Comparison of ENCODE assay signal across 22 mouse cellular contexts in the genomic region with DNA sequence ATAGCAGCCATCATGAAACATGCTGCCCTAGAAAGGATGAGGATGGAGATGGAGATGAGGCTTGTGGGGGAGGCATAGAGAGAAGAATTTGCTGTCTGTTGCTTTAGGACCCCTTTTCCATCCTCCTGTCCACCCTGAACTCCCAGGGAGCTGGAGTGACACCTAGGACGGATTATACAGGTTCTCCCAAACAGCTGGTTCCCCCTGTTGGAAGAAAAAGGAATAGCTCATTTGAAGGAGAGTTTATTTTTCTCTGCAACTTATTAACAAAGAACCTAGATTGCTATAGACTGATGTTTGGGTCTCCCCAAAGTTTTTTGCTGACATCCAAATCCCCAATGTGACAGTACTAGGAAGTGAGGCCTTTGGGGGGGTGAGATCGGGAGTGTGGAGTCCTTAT. TPM values are rescaled to one million over a fixed set of nuclear protein-coding genes. Genes with fewer than 3 reads are reported as not detected.
DNase-seq lines count a peak whose midpoint lies in the region; ATAC-seq and TF ChIP-seq lines count a peak whose summit lies in the region.
"Had no signal": no experiment of that assay in that cellular context is flagged by ENCODE, and none has a peak within 500 bp of the region (broad histone marks: within the 10 kb centered on the region; RNA-seq: fewer than 3 reads in every experiment).

No protein-coding gene starts in this region.

- TF ChIP-seq POLR2A in kidney, adult 2 months (IDR thresholded peaks at IDR 0.05; ENCODE audit: low read depth, low read length): no peak
- TF ChIP-seq POLR2A in small intestine, adult 2 months (IDR thresholded peaks at IDR 0.05; ENCODE audit: low read depth, low read length): no peak

- no peaks in the 10 kb centered on the region; the same call in 1 of the 2 replicates for H3K4me1 ChIP-seq in kidney, adult 2 months (ENCODE audit: control insufficient read depth, insufficient read depth, low read length)
- no peaks in the 10 kb centered on the region for H3K4me1 ChIP-seq in midbrain, postnatal 0 days (ENCODE audit: insufficient read depth, low read length)
- peaks cover 6% of the 10 kb centered on the region for H3K4me1 ChIP-seq in midbrain, embryonic 11.5 days (ENCODE audit: control insufficient read depth, insufficient read depth, low read length)
- peaks cover 6% of the 10 kb centered on the region; the same call in 1 of the 2 replicates for H3K4me1 ChIP-seq in small intestine, adult 2 months (ENCODE audit: control insufficient read depth, insufficient read depth, insufficient read length, low read length)

- H3K4me3 ChIP-seq in kidney, adult 2 months (ENCODE audit: insufficient read depth, low read depth, low read length): no peak overlapping the region
- no peak overlapping the region for H3K4me3 ChIP-seq in midbrain, postnatal 0 days (ENCODE audit: low read depth, low read length)
- H3K4me3 ChIP-seq in midbrain, embryonic 11.5 days (ENCODE audit: low read depth, low read length): no peak overlapping the region
- no peak overlapping the region for H3K4me3 ChIP-seq in small intestine, adult 2 months (ENCODE audit: low read depth, low read length)
- H3K4me3 ChIP-seq: erythroblast, embryonic 14.5 days; forebrain, embryonic 15.5 days; limb, embryonic 10.5 days; midbrain, embryonic 15.5 days; neural tube, embryonic 12.5 days had no signal

- 0 out of 2 replicates have a peak, but pooled peaks have one; percentile 22 for TF ChIP-seq CTCF in kidney, adult 2 months (conservative IDR thresholded peaks at IDR 0.05; ENCODE audit: insufficient read depth, insufficient read length, low read depth, low read length)
- TF ChIP-seq CTCF in midbrain, postnatal 0 days (IDR thresholded peaks at IDR 0.05): peak; percentile 20
- peak; percentile 32; the same call in 1 of the 2 replicates for TF ChIP-seq CTCF in small intestine, adult 2 months (IDR thresholded peaks at IDR 0.05; ENCODE audit: extremely low read depth, insufficient read length, insufficient replicate concordance, low read depth, low read length)

- no peak for ATAC-seq in midbrain, postnatal 0 days (ENCODE audit: low FRiP score)
- no peak for ATAC-seq in midbrain, embryonic 11.5 days (ENCODE audit: low FRiP score)
- ATAC-seq in inflammation-experienced regulatory T-cells, adult 6 months: no peak
- ATAC-seq: forebrain, embryonic 15.5 days; midbrain, embryonic 15.5 days had no signal

- no peaks in the 10 kb centered on the region for H3K27me3 ChIP-seq in kidney, adult 2 months (replicated peaks; ENCODE audit: control insufficient read depth, insufficient read depth, low read length)
- no peaks in the 10 kb centered on the region; the same call in 1 of the 2 replicates for H3K27me3 ChIP-seq in midbrain, postnatal 0 days (ENCODE audit: insufficient read depth, low read length)
- no peaks in the 10 kb centered on the region for H3K27me3 ChIP-seq in midbrain, embryonic 11.5 days (ENCODE audit: control insufficient read depth, insufficient read depth, low read length)
- H3K27me3 ChIP-seq in small intestine, adult 2 months (ENCODE audit: control insufficient read depth, insufficient read depth, low read length): no peaks in the 10 kb centered on the region; the same call in 1 of the 2 replicates
- H3K27me3 ChIP-seq: neural tube, embryonic 12.5 days had no signal

- H3K4me2 ChIP-seq in midbrain, postnatal 0 days (ENCODE audit: low read depth, low read length, poor library complexity, severe bottlenecking): no peak overlapping the region
- H3K4me2 ChIP-seq in midbrain, embryonic 11.5 days: no peak overlapping the region
- H3K4me2 ChIP-seq: forebrain, embryonic 15.5 days; midbrain, embryonic 15.5 days; neural tube, embryonic 12.5 days had no signal

- DNase-seq in kidney, adult 2 months: peak; percentile 5
- DNase-seq in kidney, postnatal 10 days: no peak
- DNase-seq in midbrain, postnatal 0 days (ENCODE audit: low spot score): no peak
- no peak for DNase-seq in midbrain, embryonic 11.5 days (ENCODE audit: low spot score, missing footprints)
- peak; percentile 46 for DNase-seq in R1 (ENCODE audit: low read depth, low spot score)
- DNase-seq: adrenal gland, adult 8-10 months; cerebellum, adult 2 months; heart, adult 18-20 months; heart, postnatal 36 days; kidney, postnatal 36 days; lung, adult 18-20 months; thymus, postnatal 25 days had no signal

- no peak overlapping the region for H3K27ac ChIP-seq in kidney, adult 2 months (ENCODE audit: insufficient read depth, low read depth, low read length)
- H3K27ac ChIP-seq in midbrain, postnatal 0 days (ENCODE audit: low read depth, low read length): no peak overlapping the region
- H3K27ac ChIP-seq in midbrain, embryonic 11.5 days (ENCODE audit: low read depth, low read length): no peak overlapping the region
- no peak overlapping the region for H3K27ac ChIP-seq in small intestine, adult 2 months (ENCODE audit: insufficient read depth, low read depth, low read length)
- H3K27ac ChIP-seq: forebrain, embryonic 15.5 days; limb, embryonic 10.5 days; midbrain, embryonic 15.5 days; neural tube, embryonic 12.5 days had no signal

- H3K36me3 ChIP-seq in kidney, adult 2 months (ENCODE audit: control insufficient read depth, insufficient read depth, low read length): no peaks in the 10 kb centered on the region
- peaks cover 10% of the 10 kb centered on the region; the same call in 1 of the 2 replicates for H3K36me3 ChIP-seq in midbrain, postnatal 0 days (ENCODE audit: insufficient read depth, low read length)
- no peaks in the 10 kb centered on the region for H3K36me3 ChIP-seq in midbrain, embryonic 11.5 days (ENCODE audit: control insufficient read depth, insufficient read depth, low read length)
- peaks cover 3% of the 10 kb centered on the region; the same call in 1 of the 2 replicates for H3K36me3 ChIP-seq in small intestine, adult 2 months (ENCODE audit: control insufficient read depth, insufficient read depth, low read length)
- H3K36me3 ChIP-seq: forebrain, embryonic 15.5 days; midbrain, embryonic 15.5 days had no signal

- 23% methylated on average over 2 of the region's 2 CpGs for WGBS in kidney, adult 2 months
- WGBS in midbrain, postnatal 0 days: 29% methylated on average over 2 of the region's 2 CpGs
- 24% methylated on average over 2 of the region's 2 CpGs for WGBS in midbrain, embryonic 11.5 days
- WGBS in small intestine, adult 2 months: 33% methylated on average over 2 of the region's 2 CpGs

- no peak overlapping the region for H3K9ac ChIP-seq in midbrain, postnatal 0 days (replicated peaks; ENCODE audit: low read length, poor library complexity, severe bottlenecking)
- no peak overlapping the region for H3K9ac ChIP-seq in midbrain, embryonic 11.5 days (ENCODE audit: low read length)
- H3K9ac ChIP-seq: forebrain, embryonic 15.5 days; midbrain, embryonic 15.5 days; neural tube, embryonic 12.5 days had no signal

- H3K9me3 ChIP-seq in midbrain, postnatal 0 days (ENCODE audit: low read length): no peaks in the 10 kb centered on the region
- no peaks in the 10 kb centered on the region for H3K9me3 ChIP-seq in midbrain, embryonic 11.5 days (ENCODE audit: control insufficient read depth, low read length)
- H3K9me3 ChIP-seq: forebrain, embryonic 15.5 days; limb, embryonic 10.5 days; midbrain, embryonic 15.5 days; neural tube, embryonic 12.5 days had no signal

RNA-seq across cellular contexts. Expression of a gene that starts 2.1 kb away (rescaled TPM):
- polyA plus RNA-seq in kidney, adult 2 months (2012; rRNA removed): 19.7 and 28.1 TPM in 2 replicates
- 40.4 and 56.7 TPM in 2 replicates for total RNA-seq in midbrain, postnatal 0 days (2014; rRNA removed)
- polyA plus RNA-seq in midbrain, postnatal 0 days (2015; fragmentation: Nextera tagmentation; extraction: Ambion mirVana): 200 and 201 TPM in 2 replicates
- polyA plus RNA-seq in midbrain, embryonic 11.5 days (2014; fragmentation: Nextera tagmentation; extraction: Ambion mirVana): 113 and 128 TPM in 2 replicates
- polyA plus RNA-seq in small intestine, adult 2 months (2012; rRNA removed): 5.1 and 13.0 TPM in 2 replicates
- 100 to 1,000 TPM; 122 to 144 (median 132) TPM for polyA plus RNA-seq in inflammation-experienced regulatory T-cells, adult 6 months (2017; shearing (Covaris generic))

RNA-seq across cellular contexts. Expression of a gene that starts 12.7 kb away (rescaled TPM):
- polyA plus RNA-seq in kidney, adult 2 months (2012; rRNA removed): 7.9 and 9.9 TPM in 2 replicates
- 13.4 and 27.0 TPM in 2 replicates for total RNA-seq in midbrain, postnatal 0 days (2014; rRNA removed)
- polyA plus RNA-seq in midbrain, postnatal 0 days (2015; fragmentation: Nextera tagmentation; extraction: Ambion mirVana): 27.8 and 30.6 TPM in 2 replicates
- 42.2 and 53.3 TPM in 2 replicates for polyA plus RNA-seq in midbrain, embryonic 11.5 days (2014; fragmentation: Nextera tagmentation; extraction: Ambion mirVana)
- 0.77 and 1.7 TPM in 2 replicates for polyA plus RNA-seq in small intestine, adult 2 months (2012; rRNA removed)
- 10 to 100 TPM; 23.2 to 37.0 (median 28.4) TPM for polyA plus RNA-seq in inflammation-experienced regulatory T-cells, adult 6 months (2017; shearing (Covaris generic))

RNA-seq across cellular contexts. Expression of a gene that starts 41.1 kb away (rescaled TPM):
- 28.9 and 34.4 TPM in 2 replicates for polyA plus RNA-seq in kidney, adult 2 months (2012; rRNA removed)
- total RNA-seq in midbrain, postnatal 0 days (2014; rRNA removed): 40.7 and 52.4 TPM in 2 replicates
- polyA plus RNA-seq in midbrain, postnatal 0 days (2015; fragmentation: Nextera tagmentation; extraction: Ambion mirVana): 31.6 and 34.7 TPM in 2 replicates
- polyA plus RNA-seq in midbrain, embryonic 11.5 days (2014; fragmentation: Nextera tagmentation; extraction: Ambion mirVana): 53.9 and 58.7 TPM in 2 replicates
- polyA plus RNA-seq in small intestine, adult 2 months (2012; rRNA removed): 5.1 and 12.4 TPM in 2 replicates
- 10 to 100 TPM; 39.5 to 49.3 (median 40.2) TPM for polyA plus RNA-seq in inflammation-experienced regulatory T-cells, adult 6 months (2017; shearing (Covaris generic))

RNA-seq across cellular contexts. Expression of a gene that starts 43.9 kb away (rescaled TPM):
- 0.02 TPM in 1 of 2 replicates, not detected in the other for polyA plus RNA-seq in kidney, adult 2 months (2012; rRNA removed)
- 0.27 TPM in 1 of 2 replicates, not detected in the other for total RNA-seq in midbrain, postnatal 0 days (2014; rRNA removed)
- 0.06 and 0.07 TPM in 2 replicates for polyA plus RNA-seq in midbrain, postnatal 0 days (2015; fragmentation: Nextera tagmentation; extraction: Ambion mirVana)
- 0.08 and 0.14 TPM in 2 replicates for polyA plus RNA-seq in midbrain, embryonic 11.5 days (2014; fragmentation: Nextera tagmentation; extraction: Ambion mirVana)
- 0.10 TPM in 1 of 2 replicates, not detected in the other for polyA plus RNA-seq in small intestine, adult 2 months (2012; rRNA removed)
- polyA plus RNA-seq in inflammation-experienced regulatory T-cells, adult 6 months (2017; shearing (Covaris generic)): under 1 TPM in 1 of 3 experiments, not detected in 2; 0.10 TPM
- total RNA-seq: adrenal gland, adult 8-10 months; gastrocnemius, adult 8-10 months; heart, adult 18-20 months; heart, postnatal 36 days; megakaryocyte progenitor cell, adult 5-6 weeks had no signal
- polyA plus RNA-seq: erythroblast, embryonic 14.5 days; limb, embryonic 10.5 days; stomach, embryonic 14.5 days had no signal

RNA-seq across cellular contexts. Expression of a gene that starts 54.7 kb away (rescaled TPM):
- 0.13 and 0.20 TPM in 2 replicates for polyA plus RNA-seq in kidney, adult 2 months (2012; rRNA removed)
- total RNA-seq in midbrain, postnatal 0 days (2014; rRNA removed): 2.7 and 3.9 TPM in 2 replicates
- polyA plus RNA-seq in midbrain, postnatal 0 days (2015; fragmentation: Nextera tagmentation; extraction: Ambion mirVana): 5.9 and 6.0 TPM in 2 replicates
- 0.22 TPM in 1 of 2 replicates, not detected in the other for polyA plus RNA-seq in midbrain, embryonic 11.5 days (2014; fragmentation: Nextera tagmentation; extraction: Ambion mirVana)
- polyA plus RNA-seq in small intestine, adult 2 months (2012; rRNA removed): not detected in 2 replicates
- polyA plus RNA-seq in inflammation-experienced regulatory T-cells, adult 6 months (2017; shearing (Covaris generic)): not detected
- total RNA-seq: gastrocnemius, adult 8-10 months; heart, adult 18-20 months; heart, postnatal 36 days; megakaryocyte progenitor cell, adult 5-6 weeks had no signal
- polyA plus RNA-seq: erythroblast, embryonic 14.5 days had no signal

Comparison
In these comparisons a context has a peak if more than half of its experiments do, and no peak if none do; other contexts are left out.
1. DNase-seq: peak in kidney, adult 2 months (single experiment) and R1 (single experiment); none in kidney, postnatal 10 days (single experiment), midbrain, postnatal 0 days (single experiment) and midbrain, embryonic 11.5 days (single experiment).
2. Peak in every context shown above with its lines, with median percentiles within 50 percentile points of each other: CTCF ChIP-seq.